Mouse (Mus musculus) cerebral cortex, adult 2 months (tissue): ENCODE measurements around the gene Popdc3.

Source experiments
- WGBS: fragments of 180-500 bp; shearing (Covaris S2); methylation state at CpG from one replicate; pipeline ENCODE4 v1.1.7; 2018; 5-methylcytosine and 5-hydroxymethylcytosine counted together

Popdc3 gene

GRCm38 (mm10) chr10:45314865-45315264, 137.0 kb downstream of the Popdc3 start:
- WGBS = 86% methylated on average over 16 of the region's 16 CpGs

- WGBS = 90% methylated on average over 5 of the region's 5 CpGs
Observed at GRCm38 (mm10) chr10:45318922-45319321, 141.0 kb downstream of the Popdc3 start.

- 68% methylated on average over 3 of the region's 3 CpGs for WGBS
Observed at GRCm38 (mm10) chr10:45320296-45320695, 142.4 kb downstream of the Popdc3 start.

DNA sequence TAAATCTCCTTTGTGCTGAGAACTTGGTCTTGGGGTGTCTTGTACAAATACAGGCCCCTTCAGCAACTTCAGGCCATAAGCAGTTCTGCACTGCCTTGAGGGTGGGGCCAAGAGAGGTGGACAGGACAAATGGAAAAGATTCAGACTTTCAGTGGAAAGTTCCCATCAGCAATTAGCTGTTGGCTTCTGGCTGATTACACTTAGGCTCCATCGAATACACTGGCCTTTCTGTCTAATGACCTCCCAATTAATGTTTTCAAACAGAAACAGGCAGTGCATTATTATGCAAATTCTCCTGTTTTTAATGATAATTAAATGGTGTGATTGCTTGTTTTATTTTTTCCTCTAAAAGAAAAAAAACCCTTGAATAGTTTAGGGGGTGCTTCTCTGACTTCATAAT, 146.3 kb downstream of the Popdc3 start:
- WGBS = 66% methylated on average over 1 of the region's 1 CpGs

GRCm38 (mm10) chr10:45328196-45329000, 150.5 kb downstream of the Popdc3 start:
- WGBS = 84% methylated on average over 7 of the region's 7 CpGs

- 33% methylated on average over 7 of the region's 7 CpGs for WGBS
Observed at GRCm38 (mm10) chr10:45334925-45335324, 157.0 kb downstream of the Popdc3 start.

DNA sequence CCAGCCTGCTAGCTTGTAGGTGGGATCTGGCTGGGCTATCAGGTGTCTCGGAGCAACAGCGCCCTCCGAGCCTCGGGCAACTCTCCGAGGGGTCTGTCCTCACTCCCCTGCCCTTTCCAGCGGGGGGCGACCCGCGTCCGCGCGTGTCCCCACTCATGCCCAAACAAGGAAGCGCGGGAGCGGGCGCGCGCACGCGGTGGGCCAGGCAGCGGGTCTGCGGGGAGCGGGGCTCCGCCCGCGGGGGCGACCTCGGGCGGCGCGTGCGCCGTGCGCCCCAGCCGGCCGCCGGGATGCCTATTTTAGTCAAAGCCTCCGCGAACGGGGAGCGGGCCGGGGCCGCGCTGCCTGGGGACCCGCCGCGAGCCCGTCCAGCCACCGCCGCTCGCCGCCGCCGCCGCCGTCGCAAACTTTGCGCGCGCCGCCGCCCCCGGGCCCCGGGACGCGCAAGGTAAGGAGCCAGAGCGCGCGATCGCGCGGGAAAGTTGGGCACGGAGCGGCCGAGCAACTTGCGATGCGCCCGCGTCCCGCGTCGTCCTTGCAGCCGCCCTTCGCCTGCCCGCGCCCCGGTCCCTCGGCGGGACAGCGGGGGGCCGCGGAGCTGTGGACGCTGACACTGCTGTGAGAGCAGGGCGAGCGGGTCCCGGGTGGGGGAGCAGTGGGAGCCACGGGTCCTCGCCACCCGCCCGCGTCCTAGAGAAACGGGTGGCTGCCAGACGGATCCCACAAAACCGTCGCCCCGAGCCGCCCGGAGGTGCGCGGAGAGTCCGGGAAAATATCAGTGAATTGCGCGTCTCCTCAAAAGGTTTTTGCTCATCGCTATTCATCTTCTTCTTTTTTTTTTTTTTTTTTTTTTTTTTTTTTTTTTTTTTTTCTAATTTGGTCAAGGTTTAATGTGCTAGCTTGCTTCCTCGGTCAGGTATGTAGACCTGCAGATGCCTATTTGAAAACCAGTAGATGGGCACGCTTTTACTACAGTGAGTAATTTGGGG, 157.8 kb downstream of the Popdc3 start, which contains the start of gene Bves:
Gene Bves, plus strand, starts transcription at position 339 of the 989 bp plus-strand sequence.
- 2% methylated on average over 115 of the region's 116 CpGs for WGBS

- WGBS = 63% methylated on average over 7 of the region's 7 CpGs
Observed at GRCm38 (mm10) chr10:45339106-45339505, 161.2 kb downstream of the Popdc3 start.

DNA sequence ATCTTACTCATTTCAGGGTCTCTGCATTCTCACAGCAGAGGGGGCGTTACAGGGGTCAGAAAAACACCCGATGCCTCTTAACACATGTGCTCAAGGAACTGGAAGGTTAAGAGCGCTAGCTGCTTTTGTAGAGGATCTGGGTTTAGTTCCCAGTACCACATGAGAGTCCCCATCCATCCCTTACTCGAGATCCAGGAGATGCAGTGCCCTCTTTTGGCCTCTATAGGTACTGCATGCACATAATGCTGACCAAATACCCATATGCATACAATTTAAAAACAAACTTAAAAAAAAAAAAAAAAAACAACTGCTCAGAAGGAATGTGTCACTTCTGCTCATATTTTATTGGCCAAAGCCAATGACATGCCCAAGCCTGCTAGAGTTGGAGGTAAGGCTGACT, 166.5 kb downstream of the Popdc3 start:
- WGBS = 89% methylated on average over 4 of the region's 4 CpGs

DNA sequence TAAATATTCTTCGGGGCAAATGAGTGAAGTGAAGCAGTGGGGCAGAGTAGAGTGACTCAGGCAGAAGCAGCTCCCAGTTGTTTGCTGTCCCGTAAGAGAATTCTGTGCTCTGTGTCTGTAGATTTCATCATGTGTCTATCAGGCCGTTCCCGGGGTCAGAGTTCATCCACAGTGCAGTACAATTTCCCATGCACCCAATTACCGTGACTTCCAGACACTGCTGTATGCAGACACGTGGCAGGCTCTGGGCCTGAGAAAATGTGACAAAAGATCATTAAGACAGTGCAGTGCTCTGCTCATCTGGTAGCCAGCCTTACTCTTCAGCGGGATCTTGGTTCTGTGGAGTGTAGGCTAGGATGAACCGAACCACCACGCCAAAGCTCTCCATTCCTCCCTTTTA, 167.3 kb downstream of the Popdc3 start:
- WGBS = 92% methylated on average over 9 of the region's 9 CpGs

DNA sequence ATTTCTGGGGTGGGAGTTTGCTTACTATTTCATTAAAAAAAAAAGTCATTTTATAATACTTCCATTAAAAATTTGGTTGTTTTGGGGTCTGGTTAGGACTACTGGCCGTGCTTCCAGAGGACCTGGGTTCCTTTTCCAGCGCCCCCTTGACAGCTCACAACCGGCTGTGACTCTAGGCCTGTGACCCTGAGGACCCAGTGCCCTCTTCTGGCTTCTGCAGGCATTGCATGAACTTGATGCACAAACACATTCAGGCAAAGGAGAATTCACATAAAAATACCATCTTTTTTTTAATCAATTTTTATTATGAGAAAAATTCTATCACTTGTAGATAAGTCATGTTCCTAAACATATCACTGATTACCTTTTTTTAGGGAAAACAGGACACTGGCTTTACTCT, 170.2 kb downstream of the Popdc3 start:
- WGBS = 90% methylated on average over 3 of the region's 3 CpGs

DNA sequence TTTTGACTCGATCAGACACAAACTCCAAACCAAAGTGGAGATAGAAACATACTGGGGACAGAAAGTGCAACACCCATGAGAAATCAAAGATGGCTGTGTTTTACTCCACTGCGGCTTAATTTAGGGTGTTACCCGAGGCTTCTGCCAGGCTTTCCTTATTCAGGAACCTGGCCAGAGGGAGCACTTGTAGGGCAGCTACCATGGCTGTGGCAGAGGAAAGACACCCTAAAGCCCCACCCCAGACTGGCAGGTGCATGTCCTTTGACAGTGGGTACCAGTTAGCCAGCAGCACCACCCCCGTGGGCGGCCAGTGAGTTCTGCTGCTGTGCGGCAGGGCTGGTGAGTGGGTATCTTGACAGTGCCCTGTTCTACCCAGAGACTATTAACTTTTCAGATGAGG, 178.2 kb downstream of the Popdc3 start:
- WGBS = 91% methylated on average over 6 of the region's 6 CpGs

DNA sequence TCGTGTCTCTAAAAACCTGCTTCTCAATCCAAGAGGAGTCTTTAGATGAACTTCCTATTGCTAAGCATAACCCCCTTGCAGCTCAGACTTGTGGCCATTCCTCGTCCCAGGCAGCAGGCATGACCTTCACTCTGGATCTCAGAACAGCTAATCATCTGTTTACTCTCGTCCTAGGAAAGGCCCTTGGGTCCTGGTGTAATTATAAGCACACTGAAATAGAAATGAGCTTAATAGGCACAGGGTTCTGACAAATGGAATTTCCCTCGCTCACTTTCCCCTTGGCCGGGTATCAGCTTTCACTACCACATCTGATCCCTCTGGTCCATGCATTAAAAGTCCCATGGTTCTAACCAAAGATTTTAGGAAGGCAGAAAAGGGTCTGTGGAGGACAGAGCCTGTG, 185.5 kb downstream of the Popdc3 start:
- WGBS = 66% methylated on average over 5 of the region's 5 CpGs

DNA sequence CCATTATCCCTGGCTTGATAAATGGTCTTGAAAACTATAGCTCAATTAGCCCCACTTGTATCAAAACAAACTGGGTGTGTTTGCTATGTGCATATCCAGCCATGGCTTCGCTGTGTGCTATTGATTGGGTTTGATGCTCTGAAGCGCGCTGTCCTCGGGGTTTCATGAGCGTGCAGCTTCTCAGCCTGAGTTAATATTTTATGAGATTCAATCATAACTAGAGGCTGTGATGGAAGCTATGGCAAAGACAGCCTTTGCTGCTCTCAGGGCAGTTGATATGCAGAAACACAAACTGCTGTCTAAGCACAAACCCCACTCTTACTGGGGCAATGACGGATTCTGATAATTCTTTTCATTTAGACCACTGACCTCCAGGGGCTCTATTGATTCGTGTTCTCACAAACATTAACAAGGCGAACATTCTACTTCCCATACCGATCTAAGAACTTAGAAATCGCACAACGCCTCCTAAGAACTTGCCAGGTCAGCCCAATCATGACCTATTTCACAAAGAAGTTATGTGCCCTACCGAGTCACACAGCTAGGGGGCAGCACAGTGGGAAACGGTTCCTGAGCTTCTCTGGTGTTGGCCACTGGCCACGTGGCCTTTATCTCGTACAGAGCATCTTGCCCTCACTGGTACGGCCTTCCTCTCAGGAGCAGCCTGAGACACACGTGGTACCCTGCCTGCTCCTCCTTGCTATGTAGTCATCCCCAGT, 189.2 kb downstream of the Popdc3 start:
- 91% methylated on average over 17 of the region's 17 CpGs for WGBS
